Mouse (Mus musculus) cerebellum, adult 11 months (tissue): ENCODE results near the gene Hal.

ENCODE experiments used
- DNase-seq: peaks from one replicate; pipeline ENCODE4 v3.0.0; 2022

Hal gene

DNA sequence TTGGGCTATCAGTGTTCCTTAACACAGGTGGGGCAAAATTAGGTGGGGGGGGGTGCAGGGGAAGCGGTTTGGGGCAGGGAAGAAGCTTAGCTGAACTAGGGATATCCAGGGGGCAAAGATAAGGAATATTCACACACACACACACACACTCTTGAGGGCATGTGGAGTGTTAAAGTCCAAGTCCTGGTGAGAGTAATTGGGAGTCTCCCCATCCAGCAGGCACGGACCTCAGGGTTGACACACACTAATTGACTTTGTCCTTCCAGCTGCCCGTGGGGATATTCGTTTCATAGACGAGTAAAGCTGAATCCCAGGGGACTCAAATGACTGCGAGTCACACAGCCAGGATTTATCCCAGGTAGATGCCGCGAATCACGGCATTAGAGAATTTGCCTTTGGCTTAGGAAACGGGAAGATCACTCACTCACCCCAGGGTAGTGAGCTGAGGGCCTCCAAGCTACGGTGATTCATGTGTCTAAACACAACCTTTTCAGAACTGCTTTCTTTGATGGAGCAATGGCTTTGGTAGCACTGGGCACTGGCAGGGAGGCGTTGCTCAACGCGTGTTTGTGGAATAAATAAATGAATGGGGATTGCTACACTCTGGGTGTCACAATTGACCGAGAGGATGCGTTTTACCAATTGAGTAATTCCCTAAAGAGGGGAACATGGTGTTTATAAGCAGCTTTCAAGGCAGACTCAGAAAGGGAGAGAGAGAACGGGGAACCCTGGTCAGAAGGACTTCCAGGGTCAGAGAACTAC is at the start of gene Hal:
Hal (plus strand) TSS at position 703 of the 762 bp plus-strand sequence.
- no peak for DNase-seq

DNA sequence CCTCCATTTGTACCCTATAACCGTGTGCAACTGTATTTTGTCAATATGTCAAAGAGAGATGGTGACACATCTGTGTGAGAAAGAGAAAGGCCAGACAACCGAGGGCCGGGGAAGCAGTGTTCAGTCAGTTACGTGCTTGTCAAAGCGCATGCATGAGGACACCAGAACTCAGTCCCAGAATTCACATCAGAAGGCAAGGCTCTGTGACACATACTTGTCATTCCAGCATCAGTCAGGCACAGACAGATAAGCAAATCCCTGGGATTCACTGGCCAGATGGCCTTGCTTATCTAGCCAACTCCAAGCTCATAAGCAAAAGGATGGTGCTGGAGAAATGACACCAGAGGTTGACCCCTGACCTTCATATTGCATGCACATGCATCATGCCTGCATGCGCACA is 47.1 kb upstream of the Hal start:
- no peak for DNase-seq

DNA sequence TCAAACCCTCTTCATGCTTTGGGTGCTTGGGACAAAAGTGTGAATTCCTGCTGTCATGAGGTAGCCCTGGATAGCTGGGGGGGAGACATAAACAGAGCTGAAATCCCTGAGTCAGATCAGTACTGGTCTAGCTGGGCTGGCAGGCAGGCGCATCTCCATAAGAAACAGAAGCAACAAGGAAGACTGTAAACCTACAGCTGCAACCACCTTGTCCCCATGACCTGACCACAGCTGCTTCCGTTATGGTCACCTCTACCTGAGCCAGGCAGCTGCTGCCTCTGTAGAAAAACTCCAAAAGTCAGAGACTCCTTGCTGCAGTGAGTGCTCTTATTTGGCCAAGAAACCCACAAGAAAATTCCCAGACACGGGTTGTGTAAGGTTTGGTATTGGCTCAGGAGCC is 46.4 kb upstream of the Hal start:
- DNase-seq: no peak

DNA sequence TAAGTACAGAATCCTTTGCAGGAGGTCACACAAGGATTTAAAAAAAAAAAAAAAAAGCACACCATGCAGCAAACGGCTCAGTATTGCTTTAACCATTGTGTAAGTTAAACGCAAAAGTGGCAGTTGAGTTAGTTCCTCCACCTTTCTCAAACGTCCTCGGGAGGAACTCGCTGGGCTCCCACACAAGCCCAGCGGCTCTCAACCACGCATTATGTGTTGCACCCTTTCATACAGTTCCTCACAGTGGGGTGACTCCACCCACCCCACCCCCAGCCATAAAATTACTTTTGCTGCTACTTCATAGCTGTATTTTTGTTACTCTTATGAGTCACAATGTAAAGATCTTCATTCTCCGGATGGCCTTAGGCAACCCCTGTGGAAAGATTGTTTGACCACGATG is 44.2 kb upstream of the Hal start:
- DNase-seq: no peak

DNA sequence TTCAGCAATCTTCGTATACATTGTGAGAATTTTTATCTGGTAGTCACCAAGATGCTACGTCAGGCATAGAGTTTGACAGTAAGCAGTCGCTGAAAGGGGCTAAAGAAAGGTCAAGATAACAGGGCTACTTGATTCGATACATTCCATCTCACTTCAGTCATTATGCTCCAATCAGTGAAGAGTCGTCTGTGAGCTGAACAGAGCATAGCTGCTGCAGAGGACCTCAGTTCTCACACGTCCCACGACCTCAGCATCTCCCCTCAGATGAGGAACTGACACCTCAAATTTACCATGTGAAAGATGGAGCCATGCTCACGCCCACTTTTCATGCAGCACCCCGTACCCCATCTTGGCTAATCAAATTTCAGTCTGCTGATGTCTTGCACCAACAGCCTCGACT is 41.2 kb upstream of the Hal start:
- no peak for DNase-seq

DNA sequence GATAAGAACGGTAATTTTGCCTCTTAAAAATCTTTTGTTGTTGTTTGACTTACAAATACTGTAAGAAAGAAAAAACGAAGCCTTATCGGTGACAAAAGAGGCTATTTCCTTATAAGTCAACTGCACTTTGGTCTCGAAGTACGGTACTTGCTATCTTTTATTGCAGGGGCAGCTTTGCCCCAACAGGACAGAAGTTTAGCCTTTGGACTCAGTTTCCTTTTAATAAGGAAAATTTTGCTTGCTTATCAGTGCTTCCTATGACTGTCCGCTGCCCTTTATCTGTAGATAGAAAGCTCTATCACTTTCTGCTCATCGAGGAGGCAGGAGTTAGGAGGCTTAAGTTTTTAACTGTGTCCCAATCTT is 33.9 kb upstream of the Hal start:
- no peak for DNase-seq

DNA sequence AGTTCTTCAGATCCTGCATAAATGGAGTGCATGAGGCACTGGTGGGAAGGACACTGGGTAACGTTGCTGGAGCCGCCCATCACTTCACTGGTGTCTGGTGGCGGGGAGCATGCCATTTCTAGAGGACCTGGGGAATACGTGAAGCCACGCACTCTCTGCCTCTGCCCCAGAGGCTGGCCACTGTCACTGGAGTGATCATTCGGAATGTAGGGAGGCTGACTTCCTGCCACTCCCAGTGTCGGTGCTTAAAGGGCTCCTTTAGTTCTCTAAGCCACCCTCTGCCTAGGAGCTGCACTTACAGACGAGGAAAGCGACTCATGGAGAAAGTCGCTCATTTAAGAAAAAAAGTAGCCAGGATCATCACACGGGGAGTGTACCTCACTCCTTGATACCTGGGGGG is 28.5 kb upstream of the Hal start:
- no peak for DNase-seq

DNA sequence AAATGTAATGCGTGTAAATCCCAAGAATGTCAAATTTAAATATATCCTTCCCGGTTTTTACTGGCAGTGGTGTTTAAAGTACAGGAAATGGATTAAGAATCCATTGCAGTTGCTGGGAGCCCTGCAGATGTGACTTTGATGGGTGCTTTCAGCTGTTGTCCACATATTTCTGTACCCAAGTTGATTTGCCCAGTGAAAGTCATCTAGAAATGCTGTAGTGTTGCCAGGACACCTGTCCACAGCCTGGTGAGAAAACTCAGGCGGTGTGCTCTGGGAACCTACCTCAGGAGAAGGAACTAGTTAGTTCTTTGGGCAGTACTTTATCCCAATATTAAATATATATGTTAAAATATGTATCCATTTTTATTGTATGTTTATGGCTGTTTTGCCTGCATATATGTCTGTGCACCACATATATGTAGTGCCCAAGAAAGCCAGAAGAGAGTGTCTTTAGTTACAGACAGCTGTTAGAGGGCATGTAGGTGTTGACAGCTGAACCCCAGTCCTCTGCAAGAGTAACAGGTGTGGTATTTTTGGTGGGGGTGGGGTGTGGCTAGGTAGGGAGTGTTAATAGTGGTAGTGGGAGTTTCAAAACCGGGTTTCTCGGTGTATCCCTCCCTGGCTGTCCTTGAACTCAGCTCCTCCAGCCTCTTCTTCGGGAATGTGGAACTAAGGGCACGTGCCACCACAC is 25.7 kb upstream of the Hal start:
- no peak for DNase-seq

DNA sequence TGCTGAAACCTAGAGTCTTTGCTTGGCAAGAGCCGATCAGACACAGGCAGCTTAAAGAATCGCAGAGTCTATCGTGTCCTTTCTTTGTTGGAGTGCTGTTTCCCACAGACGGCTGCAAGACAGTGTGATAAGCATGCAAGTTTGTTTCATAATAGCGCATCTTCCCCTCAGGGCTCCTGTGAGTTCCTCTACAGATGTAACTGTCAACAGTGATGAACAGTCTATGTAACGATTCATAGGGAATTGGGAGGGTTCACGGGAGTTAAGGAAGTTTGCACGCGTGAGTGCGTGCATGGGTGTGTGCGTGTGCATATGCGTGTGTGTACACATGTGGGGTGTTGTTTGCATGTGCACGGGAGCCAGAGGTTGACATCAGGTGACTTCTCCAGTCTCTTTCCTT is 25.0 kb upstream of the Hal start:
- no peak for DNase-seq

DNA sequence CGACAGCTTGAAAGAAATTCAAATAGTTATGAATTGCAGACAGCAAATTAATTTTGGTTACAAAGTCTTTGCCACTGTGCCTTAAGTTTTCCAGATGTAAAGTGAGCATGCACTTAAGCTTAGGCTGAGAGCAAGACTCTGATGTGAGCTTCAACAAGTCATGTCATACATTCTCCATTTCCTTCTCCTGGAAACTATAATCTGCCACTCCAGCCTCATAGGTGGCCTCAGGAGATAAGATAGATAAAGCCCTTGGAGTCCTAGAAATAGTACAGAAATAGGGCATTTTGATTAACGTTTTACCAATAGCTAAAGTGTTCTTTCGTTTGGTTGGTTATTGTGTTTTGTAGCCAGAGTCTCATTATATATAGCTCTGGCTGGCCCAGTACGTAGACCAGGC is 21.3 kb upstream of the Hal start:
- no peak for DNase-seq

DNA sequence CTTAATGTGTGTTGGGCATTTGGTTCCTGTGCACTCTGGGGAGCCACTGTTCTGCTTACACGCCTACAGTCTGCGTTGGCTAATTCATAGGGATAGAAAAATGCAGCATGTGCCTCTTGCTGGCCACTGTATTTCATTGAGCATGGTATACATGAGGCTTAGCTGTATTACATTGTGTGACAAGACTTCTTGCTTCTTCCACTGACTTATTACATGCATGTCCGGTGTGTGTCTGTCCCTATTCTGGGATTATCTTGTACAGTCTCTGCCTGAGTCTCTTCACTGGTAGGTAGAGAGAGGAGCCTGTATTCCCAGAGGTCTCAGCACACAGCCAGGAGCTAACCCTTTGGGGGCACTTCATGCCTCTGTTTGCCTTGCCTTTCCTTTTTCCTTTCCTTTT is 20.8 kb upstream of the Hal start:
- DNase-seq: no peak

DNA sequence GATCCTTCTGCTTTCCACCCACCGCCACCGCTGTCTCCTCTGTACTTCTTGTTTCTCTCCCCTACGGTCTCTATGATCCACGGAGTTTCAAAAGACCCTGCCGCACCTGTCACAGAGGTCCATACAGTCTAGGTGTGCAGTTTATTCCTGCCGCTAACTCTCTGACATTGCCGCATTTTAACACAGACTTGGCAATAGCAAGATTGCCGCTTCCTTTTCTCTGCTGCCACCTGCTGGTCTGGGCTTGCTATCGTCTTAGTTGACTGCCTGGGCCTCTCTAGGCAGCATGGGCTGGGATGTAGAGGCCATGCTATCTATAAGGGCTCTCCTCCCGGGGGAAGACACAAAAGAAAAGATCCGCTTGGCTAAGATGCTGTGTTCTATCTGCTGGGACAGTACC is 17.2 kb upstream of the Hal start:
- peak; percentile 72 for DNase-seq

DNA sequence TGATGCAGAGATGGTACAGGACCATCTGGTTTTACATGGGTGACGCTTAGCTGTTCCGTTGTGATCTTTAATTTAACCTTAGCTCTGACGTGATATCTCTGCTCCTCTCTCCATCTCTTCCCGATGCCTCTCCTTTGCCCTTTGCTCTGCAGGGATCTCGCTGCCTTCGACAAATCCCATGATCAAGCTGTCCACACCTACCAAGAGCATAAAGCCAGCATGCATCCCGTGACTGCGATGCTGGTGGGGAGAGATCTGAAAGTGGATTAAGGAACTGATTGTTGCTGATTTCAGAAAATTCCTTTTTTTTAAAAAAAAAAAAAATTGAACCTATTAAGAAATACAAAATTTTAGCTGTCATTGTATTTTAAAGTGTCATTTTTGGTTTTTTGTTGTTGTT is 4.1 kb upstream of the Hal start:
- DNase-seq: no peak

DNA sequence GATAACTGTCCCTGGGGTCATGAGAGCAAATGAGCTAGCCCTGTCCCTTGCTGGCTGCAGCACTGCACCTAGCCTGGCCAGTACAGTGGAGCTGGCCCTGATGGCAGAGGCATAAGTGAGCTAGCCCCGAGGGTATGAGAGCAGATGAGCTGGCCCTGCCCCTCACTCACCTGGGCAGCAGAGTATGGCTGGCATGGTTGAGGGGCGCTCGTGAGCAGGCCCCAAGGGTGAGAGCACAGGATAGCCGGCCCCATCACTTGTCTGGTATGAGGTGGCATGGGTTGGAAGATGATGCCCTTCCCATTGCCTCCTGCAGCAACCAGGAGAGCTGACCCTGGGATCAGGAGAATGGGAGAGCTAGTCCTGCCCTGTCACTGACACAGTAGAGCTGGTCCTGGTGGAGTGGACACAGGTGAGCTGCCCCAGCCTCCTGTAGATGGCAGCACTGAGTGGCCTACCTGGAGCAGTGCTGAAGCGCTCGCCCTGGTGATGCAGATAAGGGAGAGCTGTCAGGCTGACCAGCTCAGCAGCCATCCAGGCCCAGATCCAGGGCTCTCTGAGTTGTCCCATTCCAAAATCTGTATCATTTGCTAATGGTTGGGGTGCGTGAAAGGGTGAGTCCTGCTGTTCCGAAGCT is 3.4 kb upstream of the Hal start:
- DNase-seq: peak; percentile 59

DNA sequence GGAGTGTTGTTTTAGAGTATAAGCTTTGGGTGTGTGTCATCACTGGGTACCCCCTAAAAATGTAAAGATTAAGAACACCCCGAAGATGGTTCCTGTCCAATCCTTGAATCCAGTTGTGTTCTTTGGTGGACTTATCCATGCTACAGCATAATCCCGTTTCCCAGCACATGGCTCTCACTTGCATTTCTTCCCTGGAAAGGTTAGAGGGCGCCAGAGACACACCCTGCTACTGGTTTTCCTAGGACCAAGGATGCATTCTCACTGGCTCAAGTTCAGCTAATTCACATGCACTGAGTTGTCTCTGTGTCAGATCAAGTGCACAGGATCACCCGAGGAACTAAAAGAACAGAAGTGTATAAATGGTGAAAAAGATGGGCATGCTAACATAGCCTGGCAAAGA is 1.9 kb upstream of the Hal start:
- DNase-seq: peak; percentile 34

DNA sequence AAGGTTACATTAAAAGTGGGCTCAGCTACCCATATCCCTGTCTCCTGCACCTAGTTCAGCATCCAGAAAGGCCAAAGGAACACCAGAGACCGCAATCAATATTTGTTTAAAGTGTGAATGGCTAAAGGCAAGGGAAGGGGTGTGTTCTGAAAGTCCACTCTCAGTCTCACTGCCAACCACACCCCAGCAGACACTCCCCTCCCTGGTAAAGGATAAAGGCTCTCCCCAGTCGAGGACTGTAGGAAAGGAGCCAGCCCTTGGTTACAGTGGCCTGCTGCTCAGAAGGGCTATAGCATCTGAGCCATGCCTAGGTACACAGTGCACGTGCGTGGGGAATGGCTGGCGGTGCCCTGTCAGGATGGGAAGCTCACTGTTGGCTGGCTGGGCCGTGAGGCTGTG is 259 bp downstream of the Hal start:
- DNase-seq: no peak

DNA sequence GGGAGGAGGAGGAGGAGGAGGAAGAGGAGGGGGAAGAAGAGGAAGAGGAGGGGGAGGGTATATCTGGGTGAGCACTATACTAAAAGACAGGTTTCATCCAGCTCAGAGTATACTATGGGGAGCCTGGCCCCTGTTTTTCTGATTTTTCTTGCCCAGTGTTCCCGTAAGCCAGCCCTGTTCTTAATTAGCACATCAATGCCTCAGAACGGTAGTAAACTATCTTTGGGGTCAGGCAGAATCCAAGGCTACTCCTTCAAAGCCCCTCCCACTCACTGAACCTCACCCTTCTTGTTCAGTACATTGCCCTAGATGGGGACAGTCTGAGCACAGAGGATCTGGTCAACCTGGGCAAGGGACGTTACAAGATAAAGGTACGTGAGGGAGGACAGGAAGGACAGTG is 1.9 kb downstream of the Hal start:
- no peak for DNase-seq

DNA sequence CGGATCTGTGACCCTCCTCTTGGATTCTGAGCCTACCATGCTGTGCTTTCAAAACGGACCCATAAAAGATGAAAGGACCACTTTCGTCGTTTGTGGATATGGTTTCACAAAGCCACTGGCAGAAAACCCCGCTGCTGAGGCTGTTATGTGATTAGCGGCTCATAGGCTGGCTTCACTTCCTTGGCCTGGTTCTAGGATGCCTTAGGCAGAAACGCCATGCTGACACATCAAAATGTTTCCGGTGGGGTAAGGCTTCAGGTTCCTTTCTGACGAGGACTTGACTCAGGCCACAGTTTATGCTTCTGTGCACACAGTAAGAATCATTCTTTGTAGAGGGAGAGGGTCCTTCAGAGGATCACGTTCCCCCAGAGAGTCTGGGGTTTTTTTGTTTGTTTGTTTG is 12.3 kb downstream of the Hal start:
- DNase-seq: no peak

DNA sequence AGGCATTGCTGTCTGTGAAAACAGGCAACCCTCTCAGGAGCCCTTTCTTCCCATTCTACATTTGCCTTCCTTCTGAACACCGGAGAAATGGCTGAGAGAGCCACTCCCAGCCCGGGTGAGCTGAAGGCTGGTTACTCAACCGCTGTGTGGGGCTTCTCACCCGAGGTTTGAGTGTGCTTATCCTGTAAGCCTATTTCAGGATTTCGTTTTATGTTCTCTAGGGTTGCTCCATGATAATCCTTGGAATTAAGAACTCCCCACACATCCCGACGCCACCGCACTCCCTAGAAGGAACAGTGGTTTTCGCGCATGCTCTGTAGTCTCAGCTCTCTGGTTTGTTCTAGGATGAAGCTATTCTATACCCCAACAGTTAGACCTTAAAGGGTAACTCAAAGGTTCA is 12.8 kb downstream of the Hal start:
- no peak for DNase-seq

DNA sequence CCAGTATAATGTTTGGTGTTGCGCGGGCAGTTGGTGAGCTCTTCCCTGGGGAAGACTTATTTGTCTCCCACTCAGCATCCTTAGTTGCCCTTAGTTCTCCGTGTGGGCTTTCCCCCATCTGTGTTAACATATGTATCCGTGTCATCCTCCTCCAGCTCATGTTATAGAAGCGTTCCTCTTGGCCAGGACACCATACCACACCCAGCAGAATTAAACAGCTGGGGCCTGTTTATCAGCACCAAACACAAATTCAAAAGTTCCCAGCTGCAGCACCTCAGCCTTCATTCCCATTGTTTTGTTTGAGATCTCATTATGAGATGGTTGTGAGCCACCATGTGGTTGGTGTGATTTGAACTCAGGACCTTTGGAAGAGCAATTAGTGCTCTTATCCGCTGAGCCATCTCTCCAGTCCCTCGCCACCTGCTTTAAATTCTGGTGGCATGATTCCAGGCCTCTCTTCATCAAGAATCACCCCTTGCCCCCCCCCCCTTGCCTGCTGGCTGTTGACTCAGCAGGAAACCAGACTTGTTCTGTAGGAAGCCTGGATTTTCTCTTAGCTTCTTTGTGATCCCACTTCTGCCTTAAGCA is 19.9 kb downstream of the Hal start:
- no peak for DNase-seq

DNA sequence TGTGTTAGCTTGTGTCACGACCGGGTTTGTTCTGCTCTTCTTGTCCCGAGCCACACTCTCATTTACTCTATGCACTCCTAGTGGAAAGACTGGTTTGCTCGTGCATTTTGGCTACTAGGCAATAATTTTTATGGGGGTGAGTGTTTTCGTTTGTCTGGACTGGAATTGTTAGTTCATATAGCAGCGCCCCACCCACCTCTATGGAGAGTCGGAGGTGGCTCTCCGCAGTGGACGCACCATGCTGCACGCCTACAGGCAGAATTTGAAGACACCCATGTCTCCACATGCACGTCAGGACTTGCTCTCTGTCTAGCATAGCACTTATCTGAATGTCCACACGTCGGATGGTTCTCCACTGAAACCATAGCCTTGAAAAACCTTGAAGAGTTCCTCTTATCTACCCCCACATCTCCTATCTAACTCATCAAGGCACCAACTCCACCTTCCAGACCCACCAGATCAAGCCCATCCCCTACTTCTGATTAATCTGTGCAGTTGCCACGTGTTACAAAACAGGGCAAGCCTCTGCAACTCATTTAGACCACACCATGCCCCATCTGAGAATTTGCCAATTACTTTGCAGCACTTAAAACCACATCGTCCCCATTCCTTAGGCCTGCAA is 21.1 kb downstream of the Hal start:
- no peak for DNase-seq

DNA sequence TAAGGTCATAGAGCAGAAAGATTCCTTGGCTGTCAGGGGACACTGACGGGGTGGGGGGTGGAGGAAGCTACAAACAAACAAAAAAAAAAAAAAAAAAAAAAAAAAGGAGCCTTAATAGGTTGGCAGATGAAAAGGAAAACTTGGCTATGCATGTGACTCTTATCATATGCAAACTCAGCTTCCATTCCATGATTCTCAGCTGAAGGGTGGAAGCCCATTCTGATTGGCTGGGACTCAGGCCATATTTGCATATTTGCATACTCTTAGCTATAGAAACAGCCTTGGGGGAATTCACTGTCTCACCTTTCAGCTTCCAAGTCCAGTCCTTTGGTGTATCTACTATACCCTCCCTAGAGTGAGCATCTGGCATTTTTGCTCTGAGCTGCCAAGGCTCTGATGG is 26.9 kb downstream of the Hal start:
- no peak for DNase-seq

DNA sequence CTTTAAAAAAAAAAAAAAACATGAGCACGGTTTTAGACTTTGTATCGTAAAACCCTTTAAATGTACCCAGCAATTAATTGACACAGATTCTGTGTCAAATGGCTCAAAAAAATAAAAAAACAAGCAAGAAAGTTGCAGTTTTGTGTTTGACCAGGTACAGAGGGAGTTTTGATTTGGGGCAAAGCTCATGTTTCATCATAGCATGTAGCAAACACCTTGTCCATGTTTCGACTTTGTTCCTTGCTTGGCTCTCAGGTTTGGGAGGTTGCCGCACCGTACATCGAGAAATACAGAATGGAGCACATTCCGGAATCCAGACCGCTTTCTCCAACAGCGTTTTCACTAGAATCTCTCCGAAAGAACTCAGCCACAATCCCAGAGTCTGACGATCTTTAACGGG is 27.4 kb downstream of the Hal start:
- DNase-seq: no peak

DNA sequence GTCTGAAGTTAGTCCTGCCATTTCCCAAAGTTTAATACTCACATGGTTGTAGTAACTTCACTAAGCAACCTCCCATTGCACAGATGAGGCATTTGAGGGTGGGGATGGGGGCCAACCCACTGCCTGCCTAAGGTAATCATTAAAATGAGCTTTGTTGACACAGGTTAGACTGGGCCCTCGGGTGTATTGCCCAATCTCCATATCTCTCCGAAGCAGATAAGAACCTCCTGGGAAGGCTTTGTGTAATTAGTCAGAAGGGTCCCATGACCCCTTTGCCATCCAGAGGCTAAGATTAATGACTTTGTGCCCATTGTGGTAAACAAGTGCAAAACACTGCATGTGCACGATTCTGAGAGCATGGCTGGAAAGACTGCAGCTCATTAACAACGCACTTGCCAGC is 29.2 kb downstream of the Hal start:
- DNase-seq: no peak
